Mouse (Mus musculus): Measurements from ENCODE around the gene Rab11fip4. TPM values are rescaled to one million over a fixed set of nuclear protein-coding genes. Genes with fewer than 3 reads are reported as not detected.

The Rab11fip4 gene
- total RNA-seq, 1 experiment from 2014 or later, result 72.3 TPM

DNA sequence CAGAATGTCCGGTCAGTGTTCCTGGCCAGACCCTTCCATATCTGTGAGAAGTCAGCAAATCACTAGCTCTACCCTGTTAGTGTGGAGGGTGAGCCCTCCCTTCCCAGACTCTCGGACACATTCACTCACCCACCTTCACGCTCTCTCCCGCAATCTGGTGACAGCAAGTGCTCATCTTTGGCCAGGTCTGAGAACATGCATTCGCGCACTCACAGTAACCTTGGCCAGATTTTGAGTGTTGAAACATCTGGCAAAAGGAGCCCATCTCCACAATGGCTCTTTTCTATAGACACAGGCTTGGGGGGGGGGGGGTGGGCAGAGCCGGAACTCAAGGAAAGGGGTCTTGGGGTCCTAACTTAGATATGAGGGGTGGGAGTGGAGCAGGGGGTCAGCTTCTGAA, 126.8 kb downstream of the Rab11fip4 start:
- no peak for ATAC-seq (ENCODE audit: extremely low read depth, insufficient number of reproducible peaks, low FRiP score, poor library complexity, severe bottlenecking)

DNA sequence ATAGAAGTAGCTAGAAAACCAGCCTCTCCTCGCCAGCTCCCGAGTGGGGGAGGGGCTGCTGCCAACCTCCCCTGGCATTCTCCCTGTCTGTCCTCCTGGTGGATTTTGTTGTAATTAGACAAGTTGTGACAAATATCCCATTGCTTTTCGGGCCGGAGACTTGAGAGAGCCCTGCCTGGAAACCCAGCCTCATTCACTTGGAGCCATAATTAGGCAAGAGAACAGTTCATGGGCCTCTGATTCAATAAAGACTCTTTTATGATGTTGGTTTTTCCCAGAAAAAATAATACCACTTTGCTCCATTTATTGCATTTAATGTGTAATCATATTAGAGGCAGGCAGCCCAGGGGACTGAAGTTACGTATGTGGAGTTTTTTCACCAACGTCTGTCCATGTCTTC, 127.2 kb downstream of the Rab11fip4 start:
- ATAC-seq (ENCODE audit: extremely low read depth, insufficient number of reproducible peaks, low FRiP score, poor library complexity, severe bottlenecking), result no peak

DNA sequence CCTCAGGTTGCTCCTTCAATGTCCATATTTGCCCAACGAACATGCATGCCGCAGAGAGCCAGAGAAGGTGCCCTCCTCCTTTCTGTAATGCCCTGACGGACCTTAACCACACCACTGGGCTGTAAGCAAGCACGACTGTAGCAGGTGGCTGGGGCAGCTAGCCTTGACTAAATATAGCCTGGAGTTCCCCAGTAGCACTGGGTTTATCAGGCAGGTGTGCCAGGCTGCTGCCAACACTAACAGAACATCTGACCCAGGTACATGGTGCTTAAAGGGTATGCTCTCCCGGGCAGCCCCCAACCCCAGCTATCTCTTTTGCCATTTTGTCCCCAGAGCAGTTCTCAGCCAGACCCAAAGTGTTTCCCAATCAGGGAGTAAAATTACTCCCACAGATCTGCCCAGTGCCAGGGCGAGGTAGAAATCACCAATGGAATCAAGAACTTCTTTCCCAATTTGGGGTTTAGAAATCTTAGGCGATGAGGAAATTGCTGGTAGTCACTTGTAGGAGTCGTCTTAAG, 127.9 kb downstream of the Rab11fip4 start:
- ATAC-seq (ENCODE audit: extremely low read depth, insufficient number of reproducible peaks, low FRiP score, poor library complexity, severe bottlenecking), result no peak

DNA sequence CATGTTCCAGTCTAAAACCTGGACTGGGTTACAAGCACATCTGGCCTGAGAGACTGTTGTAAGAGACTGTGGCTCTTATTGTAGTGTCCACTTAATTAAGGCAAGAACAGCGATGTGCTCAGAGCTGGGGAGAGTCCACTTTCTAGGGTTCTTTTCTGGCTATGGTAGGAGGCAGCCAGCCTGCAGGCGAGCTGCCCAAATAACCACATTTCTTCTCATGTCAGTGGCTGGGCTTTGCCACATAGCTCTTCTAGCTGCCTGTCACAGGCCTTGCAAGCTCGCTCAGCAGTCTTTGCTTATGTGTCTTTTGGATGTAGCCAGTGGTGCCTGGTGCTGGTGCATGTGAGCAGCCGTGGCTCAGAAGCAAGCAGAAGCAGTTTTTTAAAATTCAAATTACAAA, 129.7 kb downstream of the Rab11fip4 start:
- ATAC-seq (ENCODE audit: extremely low read depth, insufficient number of reproducible peaks, low FRiP score, poor library complexity, severe bottlenecking), result no peak

DNA sequence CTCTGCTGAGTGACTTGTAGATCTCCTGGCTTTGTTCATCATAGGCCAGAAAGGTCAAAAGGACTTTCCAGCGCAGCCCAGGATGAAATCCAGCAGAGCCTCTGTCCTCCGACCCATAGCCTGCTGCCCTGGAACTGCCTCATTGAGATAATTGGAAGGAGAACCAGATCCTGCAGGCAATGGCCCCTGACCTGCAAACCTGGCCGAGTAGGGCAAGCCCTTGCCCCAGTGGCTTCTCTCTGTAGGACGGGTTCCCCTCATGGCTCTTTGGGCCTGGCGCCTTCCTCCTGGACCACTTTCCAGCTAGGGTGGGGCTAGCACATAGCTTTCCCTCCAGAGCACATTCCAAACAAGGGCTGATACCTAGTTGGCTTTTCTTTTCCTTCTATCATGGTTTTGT, 131.8 kb downstream of the Rab11fip4 start:
- no peak for ATAC-seq (ENCODE audit: extremely low read depth, insufficient number of reproducible peaks, low FRiP score, poor library complexity, severe bottlenecking)

DNA sequence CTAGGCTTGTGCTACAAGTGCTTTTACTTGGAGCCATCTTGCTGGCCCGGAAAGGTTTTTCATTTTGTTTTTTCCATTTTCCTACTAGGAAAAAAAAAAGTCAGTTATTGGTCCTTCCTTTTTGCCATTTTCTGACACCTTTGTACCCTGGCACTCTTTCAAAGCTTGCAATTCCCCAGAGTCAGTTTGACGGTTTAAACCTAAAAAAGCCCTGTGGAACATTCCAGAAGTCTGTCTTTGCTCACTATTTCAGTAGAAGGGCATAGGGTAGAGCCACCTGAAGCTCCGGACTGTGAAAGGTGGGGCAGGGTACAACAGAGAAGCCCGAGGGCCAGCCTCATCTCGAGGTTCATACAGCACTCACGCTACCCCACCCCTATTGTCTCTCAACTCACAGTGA, 134.0 kb downstream of the Rab11fip4 start:
- no peak for ATAC-seq (ENCODE audit: extremely low read depth, insufficient number of reproducible peaks, low FRiP score, poor library complexity, severe bottlenecking)

DNA sequence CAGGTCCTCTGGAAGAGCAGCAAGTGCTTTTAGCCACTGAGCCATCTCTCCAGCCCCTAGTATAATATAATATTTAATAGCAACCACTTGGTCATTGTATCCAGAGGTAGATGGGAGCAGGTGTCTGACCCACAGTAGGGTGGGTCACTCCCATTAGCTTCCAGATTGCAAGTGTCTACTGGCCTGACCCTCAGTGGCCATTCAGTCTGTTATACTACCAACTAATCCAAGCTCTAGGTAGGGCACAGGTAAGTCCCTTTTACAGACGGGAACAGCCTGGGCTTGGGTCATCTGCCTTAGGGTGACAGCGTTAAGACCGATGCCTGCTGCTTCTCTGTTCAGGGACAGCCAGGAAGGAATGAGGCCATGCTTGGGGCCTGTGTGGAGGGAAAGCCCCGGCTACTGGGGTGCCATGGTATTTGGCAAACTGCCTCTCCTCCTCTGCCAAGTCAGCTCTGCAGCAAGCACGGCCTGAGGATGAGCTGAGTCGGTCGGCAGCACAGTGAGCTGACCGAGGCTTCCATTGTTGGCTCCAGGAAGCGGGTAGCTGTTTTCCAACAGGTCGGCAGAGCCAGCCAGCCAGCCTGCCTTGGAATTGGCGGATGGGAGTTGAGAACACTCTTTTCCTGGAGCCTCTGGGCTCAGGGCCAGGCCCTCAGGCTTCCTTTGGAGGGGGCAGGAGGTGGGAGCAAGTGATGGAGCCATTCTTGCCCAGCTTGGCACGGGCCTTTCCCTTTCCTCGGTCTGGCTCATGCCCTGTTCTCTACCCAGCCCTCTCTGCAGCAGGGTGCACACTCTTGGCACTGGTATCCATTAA, 138.4 kb downstream of the Rab11fip4 start:
- no peak for ATAC-seq (ENCODE audit: extremely low read depth, insufficient number of reproducible peaks, low FRiP score, poor library complexity, severe bottlenecking)

DNA sequence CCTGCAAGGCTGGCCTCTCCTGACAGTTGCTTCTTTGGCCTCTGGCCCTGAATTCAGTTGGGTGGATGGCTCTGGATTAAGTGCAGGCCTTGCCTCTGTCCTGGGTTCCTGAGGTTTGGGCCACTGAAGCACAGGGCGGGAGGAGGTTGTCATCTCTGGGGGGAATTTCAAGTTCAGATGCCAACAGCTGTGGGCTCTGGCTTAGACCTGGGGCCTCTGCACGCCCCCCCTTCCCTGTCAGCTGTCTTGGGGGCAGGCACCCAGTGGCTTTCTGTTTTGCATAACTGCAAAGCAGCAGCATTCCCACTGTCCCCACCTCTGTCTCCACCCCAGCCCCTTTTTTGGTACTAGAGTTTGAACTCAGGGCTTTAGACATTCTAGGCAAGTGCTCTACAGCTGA, 139.4 kb downstream of the Rab11fip4 start:
- no peak for ATAC-seq (ENCODE audit: extremely low read depth, insufficient number of reproducible peaks, low FRiP score, poor library complexity, severe bottlenecking)

DNA sequence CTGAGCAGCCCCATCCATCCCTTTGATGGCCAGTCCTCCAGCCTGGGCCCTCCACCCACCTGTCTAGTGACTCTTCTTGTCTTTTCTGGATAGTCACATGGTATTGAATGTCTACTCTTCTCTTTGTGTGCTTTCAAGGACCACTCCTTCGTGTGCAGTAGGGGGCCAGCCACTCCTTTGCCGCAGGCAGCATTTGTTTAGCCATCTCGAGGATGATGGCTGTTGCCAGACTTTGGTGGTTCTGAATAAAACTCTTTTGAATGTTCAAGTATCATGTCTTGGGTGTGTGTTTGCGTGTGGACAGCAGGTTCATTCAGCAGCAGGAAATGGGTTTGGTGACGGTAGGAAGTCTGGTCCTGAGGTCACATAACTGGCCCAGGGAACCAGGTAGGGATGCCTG, 140.5 kb downstream of the Rab11fip4 start:
- no peak for ATAC-seq (ENCODE audit: extremely low read depth, insufficient number of reproducible peaks, low FRiP score, poor library complexity, severe bottlenecking)

DNA sequence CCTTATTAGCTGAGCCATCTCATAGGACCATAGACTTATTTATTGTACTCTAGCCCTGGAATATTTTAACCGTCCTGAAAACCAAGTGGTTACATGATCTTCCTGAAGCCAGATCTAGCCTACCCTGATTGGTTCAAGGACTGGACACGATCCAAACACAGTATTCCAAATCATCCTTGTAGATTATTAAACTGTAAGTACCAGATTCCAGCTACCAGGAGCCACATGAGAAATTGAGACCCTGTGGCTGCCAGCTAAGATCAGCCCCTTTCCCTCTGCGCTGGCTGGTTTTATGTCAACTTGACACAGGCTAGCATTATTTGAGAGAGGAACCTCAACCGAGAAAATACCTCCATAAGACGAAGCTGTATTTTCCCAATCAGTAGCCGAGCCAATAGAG, 142.0 kb downstream of the Rab11fip4 start:
- ATAC-seq (ENCODE audit: extremely low read depth, insufficient number of reproducible peaks, low FRiP score, poor library complexity, severe bottlenecking), result no peak

DNA sequence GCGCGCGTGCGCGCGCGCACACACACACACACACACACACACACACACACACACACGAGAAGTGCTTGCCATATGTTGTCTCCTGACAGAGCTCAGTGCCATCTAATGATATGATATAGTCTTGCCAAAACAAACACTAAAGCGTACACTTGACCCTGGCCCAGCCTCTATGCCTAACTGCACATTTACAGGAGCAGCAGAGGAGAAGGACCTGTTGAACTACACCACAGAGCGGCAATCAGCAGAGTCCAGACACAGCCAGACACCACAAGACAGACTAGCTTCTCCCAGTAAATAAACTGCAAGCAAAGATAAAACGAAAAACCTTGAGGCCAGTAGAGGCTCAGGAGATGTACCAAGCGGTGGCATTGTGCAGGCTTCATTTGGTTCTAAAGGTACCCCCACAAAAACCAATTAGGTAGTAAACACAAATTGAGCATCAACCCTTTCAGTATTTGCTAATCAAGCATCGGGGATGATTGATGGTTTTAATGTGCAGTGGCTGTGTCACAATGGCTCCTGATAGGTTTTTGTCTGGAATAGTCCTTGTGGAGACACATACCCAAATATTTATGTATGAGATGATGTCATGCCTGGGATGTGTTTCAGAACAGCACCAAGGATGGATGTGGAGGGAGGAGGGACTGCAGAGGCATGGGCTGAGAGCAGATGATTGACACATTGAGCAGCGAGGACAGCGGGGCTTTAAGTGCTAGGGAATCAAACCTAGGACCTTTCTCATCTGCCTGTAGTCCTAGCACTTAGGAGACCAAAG, 145.4 kb downstream of the Rab11fip4 start:
- ATAC-seq (ENCODE audit: extremely low read depth, insufficient number of reproducible peaks, low FRiP score, poor library complexity, severe bottlenecking), result no peak

DNA sequence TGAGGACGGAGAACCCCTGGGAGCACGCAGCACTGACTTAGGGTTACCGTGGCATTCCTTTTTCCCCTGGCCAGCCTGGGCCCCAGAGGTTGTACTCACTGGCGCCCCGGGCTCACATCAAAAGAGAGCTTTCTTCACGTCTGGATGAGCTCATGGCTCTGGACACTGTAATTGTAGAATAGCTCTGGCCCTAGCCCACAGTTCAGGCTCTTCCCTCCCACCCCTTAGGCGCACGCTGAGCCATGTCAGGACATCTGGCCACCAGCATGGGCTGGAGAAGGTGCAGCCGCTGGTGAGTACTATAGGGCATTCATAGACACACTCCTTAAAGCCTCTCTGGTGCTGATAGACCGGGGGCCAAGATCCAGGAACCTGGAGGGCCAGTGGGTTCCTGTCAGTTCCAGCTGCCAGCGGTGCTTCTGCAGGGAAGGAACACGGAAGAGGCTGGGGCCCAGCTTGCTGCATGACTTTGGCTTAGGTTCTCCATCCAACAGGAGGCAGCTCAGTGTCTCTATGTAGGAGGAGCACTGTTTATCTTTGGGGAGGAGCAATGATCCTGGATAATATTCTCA, 146.2 kb downstream of the Rab11fip4 start:
- no peak for ATAC-seq (ENCODE audit: extremely low read depth, insufficient number of reproducible peaks, low FRiP score, poor library complexity, severe bottlenecking)

DNA sequence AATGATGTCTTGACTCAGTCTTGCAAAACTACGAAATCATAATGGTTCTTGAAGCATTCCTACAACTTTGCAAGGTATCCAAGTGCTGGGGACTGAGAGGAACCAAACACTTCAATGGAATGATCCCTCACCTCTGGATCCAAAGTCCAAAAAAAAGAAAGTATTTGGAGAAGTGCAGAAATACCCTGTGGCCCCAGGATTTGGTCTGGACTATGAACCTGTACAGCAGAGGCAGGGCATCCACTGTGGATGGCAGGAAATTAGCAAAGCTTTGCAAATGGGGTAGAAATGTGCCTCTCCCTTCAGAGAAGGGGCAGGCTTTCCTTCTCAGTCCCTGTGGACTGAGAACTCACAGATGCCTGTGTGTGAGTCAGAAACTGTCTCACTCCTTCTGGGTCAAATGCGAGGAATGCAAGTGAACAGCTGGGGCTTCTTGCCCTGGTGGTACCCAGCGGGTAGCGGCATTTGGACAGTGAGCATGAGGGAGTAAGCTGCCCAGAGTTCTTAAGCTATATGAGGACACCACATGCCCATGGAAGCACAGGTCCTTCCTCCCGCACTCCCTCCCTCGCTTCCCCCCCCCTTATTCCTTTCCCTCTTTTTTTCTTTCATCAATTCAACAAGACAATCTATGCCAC, 147.0 kb downstream of the Rab11fip4 start:
- ATAC-seq (ENCODE audit: extremely low read depth, insufficient number of reproducible peaks, low FRiP score, poor library complexity, severe bottlenecking), result no peak

DNA sequence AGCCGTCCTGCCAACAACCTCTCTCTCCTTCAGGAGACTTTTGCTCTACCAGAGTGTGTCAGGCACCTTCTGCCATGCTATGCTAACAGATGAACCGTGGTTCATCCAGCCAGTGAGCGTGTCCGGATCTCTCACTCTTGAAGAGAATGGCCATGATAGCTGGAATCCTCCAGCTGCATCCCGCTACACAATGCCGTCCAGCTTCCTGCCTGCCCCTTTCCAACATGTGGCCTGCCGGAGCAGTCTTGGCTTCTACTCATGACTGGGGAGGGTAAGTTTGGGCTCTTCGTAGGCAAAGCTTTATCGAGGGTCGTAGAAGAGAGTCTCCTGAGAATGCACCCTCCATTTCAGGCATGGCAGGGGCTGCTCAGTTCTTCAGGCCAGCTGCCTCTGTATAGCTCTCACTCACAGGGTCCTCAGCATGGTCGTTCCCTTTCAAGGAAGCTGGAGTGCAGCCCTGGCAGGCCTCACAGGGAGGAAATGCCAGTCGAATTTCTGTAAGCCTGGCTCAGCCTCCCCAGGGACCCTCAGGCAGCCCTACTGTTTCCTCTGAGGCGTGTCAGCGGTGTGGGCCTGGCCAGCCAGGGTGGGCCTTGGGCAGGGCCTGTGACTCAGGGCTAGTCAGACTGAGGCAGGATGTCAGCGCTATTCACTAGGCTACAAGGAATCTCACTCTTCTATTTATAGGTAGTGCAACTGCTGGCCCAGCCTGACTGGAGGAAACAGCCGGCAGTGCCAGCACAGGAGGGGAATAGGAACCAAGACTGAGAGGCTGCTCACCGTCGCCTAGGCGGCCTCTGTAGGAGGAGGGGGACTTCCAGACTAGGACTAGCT, 147.9 kb downstream of the Rab11fip4 start:
- no peak for ATAC-seq (ENCODE audit: extremely low read depth, insufficient number of reproducible peaks, low FRiP score, poor library complexity, severe bottlenecking)

DNA sequence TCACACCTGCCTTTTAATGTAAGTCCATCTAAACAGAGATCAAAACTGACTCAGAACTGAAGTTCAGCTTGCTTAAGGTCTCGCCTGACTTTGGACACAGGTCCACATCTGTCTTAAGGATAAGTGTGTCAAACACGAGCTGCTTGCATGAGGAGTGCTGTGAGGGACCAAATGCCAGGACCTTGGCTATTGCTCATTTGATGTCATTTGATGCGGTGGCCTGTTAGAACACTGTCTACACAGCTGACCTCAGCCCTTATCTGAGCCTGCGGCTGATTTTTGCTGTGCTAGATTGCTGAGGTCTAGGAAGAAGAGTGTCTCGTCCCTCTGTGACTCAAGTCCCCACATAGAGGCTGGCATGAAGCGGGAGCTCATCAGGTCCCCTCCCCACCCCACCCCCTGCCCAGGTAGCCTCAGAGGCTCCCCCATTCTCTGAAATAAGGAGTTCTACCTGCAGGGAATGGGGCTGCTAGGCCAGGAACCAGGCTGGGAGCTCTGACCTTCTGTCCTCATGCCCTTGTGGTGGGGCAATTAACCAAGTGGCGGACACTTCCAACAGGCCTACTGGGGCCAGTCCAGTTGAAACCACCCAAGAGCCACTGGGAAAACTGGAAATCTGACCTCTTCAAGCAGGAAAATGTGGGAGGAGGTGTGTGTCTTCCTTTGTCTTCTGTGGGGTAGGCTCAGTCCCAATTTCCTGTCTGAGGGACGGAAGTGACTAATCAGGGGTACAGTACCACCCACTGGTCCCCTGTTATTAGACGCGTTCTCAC, 149.9 kb downstream of the Rab11fip4 start:
- no peak for ATAC-seq (ENCODE audit: extremely low read depth, insufficient number of reproducible peaks, low FRiP score, poor library complexity, severe bottlenecking)

DNA sequence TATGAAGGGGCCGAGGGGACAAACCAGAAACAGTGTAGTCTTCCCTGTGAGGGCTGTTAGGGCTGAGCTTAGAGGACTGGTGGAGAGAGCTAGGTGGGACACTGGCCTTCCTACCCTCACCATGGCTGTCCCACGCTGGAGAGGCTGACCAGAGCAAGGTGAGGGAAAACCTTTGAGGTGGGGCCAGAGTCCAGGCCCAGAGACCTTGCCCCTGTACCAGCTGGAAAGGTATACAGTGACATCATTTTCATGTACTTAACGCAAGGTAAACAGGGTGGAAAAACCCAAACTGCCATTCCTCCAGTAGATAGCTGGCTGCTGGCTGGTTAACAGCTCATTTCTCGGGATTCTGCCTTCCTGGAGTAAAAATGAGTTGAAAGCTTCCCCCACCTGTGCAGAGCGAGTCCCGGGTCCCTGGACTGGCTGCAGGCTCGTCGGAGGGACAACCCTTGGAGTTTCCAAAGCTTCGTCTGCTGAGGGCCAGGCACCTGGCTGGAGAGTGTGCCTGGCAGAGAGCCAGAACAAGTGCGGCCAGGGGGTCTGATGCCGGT, 155.6 kb downstream of the Rab11fip4 start:
- ATAC-seq (ENCODE audit: extremely low read depth, insufficient number of reproducible peaks, low FRiP score, poor library complexity, severe bottlenecking), result no peak
